Mouse (Mus musculus): ENCODE data around the gene Gm17428.
"Not testable (repeated sequence)": the region's sequence is repeated elsewhere in the genome, so short reads cannot be mapped to it uniquely, and the experiment has no call there.

Gm17428 gene

GRCm38 (mm10) chr14:54953664-54954206 lies 23.0 kb upstream of the Gm17428 start:
- DNase-seq, result no peak

GRCm38 (mm10) chr14:54954474-54954873 lies 22.3 kb upstream of the Gm17428 start:
- no peak for DNase-seq

GRCm38 (mm10) chr14:54955481-54955880 lies 21.3 kb upstream of the Gm17428 start:
- DNase-seq, result no peak

GRCm38 (mm10) chr14:54956533-54956932 lies 20.2 kb upstream of the Gm17428 start:
- no peak for DNase-seq

GRCm38 (mm10) chr14:54958503-54958902 lies 18.2 kb upstream of the Gm17428 start:
- no peak for DNase-seq

- DNase-seq, result no peak
Observed at GRCm38 (mm10) chr14:54959197-54959596, 17.5 kb upstream of the Gm17428 start.

GRCm38 (mm10) chr14:54959853-54960613 lies 16.7 kb upstream of the Gm17428 start:
- DNase-seq, result not testable (repeated sequence)

GRCm38 (mm10) chr14:54960769-54961168 lies 16.0 kb upstream of the Gm17428 start:
- DNase-seq, result no peak

GRCm38 (mm10) chr14:54961487-54961886 lies 15.2 kb upstream of the Gm17428 start:
- DNase-seq, result no peak

- DNase-seq, result no peak
Observed at GRCm38 (mm10) chr14:54962714-54963113, 14.0 kb upstream of the Gm17428 start.

GRCm38 (mm10) chr14:54963727-54964126 lies 13.0 kb upstream of the Gm17428 start:
- DNase-seq, result no peak

GRCm38 (mm10) chr14:54965044-54965443 lies 11.7 kb upstream of the Gm17428 start:
- DNase-seq, result no peak

GRCm38 (mm10) chr14:54965631-54966030 lies 11.1 kb upstream of the Gm17428 start:
- no peak for DNase-seq

- no peak for DNase-seq
Observed at GRCm38 (mm10) chr14:54966320-54966977, 10.3 kb upstream of the Gm17428 start, which contains the start of gene Myh6. Gene Myh6 (minus strand): TSS chr14:54966927.

- DNase-seq, result no peak
Observed at GRCm38 (mm10) chr14:54967874-54968273, 8.9 kb upstream of the Gm17428 start.

GRCm38 (mm10) chr14:54968344-54968743 lies 8.4 kb upstream of the Gm17428 start:
- no peak for DNase-seq

GRCm38 (mm10) chr14:54972786-54973185 lies 3.9 kb upstream of the Gm17428 start:
- DNase-seq, result not testable (repeated sequence)

- DNase-seq, result no peak
Observed at GRCm38 (mm10) chr14:54974068-54974791, 2.5 kb upstream of the Gm17428 start.

- DNase-seq, result no peak
Observed at GRCm38 (mm10) chr14:54978664-54979063, 1.9 kb downstream of the Gm17428 start.

GRCm38 (mm10) chr14:54981934-54982333 lies 5.2 kb downstream of the Gm17428 start:
- DNase-seq, result no peak

GRCm38 (mm10) chr14:54988350-54988874 lies 11.7 kb downstream of the Gm17428 start:
- DNase-seq, result not testable (repeated sequence)

- DNase-seq, result no peak
Observed at GRCm38 (mm10) chr14:54988882-54989281, 12.1 kb downstream of the Gm17428 start.

GRCm38 (mm10) chr14:54989886-54990441 lies 13.2 kb downstream of the Gm17428 start:
- DNase-seq, result no peak
